Mouse (Mus musculus) gastrocnemius, adult 2 months (tissue): ENCODE results near the gene Gm28539. TPM values are rescaled to one million over a fixed set of nuclear protein-coding genes. Genes with fewer than 3 reads are reported as not detected.

Experiments
- DNase-seq: peaks from one replicate; pipeline ENCODE4 v3.0.0; 2022
- H3K27ac ChIP-seq: fragments of 200-600 bp; 2 replicates; pipeline ENCODE4 v1.8.1; 2022; ENCODE audit warnings: mild to moderate bottlenecking
- H3K4me3 ChIP-seq: fragments of 200-600 bp; 2 replicates; pipeline ENCODE4 v1.8.1; 2022; ENCODE audit warnings: mild to moderate bottlenecking, moderate library complexity
- CTCF ChIP-seq: fragments of 200-600 bp; IDR thresholded peaks from 2 replicates; pipeline ENCODE4 v1.8.1; 2022; ENCODE audit warnings: antibody characterized with exemption, mild to moderate bottlenecking, moderate library complexity
- intact Hi-C: fragments of 180-260 bp; cut with DNase I; formaldehyde crosslinking; loops from one replicate; pipeline ENCODE4 v1.15.1; 2025
- total RNA-seq, 2 experiments: library from RNA; stranded (reverse); gene quantifications; 2 replicates each; pipeline ENCODE4 v1.2.3; 2021

The Gm28539 gene
- total RNA-seq, 2 experiments from 2014 or later, result 0.38 to 1.1 TPM

DNA sequence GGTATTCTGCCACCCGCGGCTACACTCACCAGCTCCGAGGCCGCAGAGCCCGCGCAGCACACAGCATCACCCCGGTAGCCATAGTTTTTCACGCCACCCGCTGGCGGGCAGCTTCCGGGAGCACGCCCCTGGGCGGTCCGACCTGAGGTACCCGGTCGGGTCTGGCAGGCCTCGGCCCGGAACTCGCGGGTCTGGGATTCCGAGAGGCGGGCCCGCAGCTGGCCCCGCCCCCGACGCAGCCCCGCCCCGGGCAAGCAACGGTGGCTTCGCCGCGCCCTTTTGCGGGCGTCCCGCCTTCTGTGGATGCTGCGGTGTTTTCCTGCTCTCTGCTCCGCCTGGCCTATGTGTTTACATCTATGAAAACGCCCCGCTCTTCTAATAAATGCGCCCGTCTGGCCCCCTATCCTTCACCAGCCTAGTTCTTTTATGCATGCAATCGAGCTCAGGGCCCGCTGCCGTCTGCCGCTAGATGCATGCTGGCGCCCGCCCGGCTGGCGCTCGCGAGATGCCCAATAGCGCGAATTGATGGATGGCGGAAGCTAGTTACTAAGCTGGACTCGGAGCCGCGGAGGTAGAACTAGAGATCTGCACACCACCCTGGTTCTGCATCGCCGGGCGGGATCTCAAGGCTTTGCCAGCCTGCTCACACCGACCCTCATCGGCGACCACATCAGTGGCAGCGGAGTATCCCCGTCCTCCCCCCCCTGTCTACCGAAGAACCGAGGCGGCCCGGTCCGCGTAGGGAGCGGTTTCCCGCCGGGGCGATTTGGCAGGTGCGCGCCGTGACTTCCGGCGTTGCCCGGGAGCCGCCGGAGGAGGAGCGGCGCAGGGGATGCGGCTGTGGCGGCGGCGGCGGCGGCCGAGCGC is 40.3 kb downstream of the Gm28539 start, which contains the start of the genes Mrpl40 and Hira:
TSS of gene Mrpl40 (minus strand) at position 421 of the 867 bp plus-strand sequence.
TSS of gene Hira (plus strand) at position 596 of the 867 bp plus-strand sequence.
- intact Hi-C loops, result loop anchor here (5.0 kb wide), 1 partner anchor 64 kb away; the partner anchor contains the start of genes Cdc45 and Ufd1
- Histone ChIP-seq H3K4me3 (peak within 1 kb of the TSS; percentile 97), H3K27ac (peak within 1 kb of the TSS; percentile 97)
- DNase-seq, result peak; percentile 97
- TF ChIP-seq CTCF, result no peak

DNA sequence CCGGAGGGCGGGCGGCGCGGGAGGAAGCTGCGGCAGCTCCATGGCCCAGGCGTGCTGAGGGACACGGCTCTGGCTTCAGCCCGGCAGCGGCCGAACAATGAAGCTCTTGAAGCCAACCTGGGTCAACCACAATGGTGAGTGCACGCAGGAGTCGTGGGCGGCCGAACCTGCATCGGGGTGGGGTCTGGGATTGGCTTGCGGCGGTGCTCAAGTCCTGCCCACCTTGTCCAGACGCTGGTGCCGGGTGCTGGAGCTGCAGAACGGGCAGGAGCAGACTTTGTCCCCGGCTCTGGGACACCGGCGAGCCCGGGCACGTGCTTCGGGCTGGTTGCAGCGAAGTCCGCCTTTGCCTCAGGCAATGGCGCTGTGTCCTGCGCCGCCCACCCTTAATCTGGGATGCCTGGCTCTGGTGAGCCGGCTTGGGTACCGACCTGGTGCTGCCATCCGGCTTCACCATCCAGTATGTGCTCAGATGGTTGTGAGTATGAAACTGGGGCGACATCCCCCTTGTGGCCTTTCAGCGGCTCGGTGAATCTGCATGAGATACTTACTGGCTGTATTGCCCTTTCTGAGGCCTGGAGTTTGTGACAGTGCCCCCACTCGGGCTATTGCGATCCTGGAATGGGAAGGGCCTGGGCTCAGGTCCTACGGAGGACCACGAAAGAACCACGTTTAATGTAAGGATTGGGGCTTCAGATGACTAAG is 41.2 kb downstream of the Gm28539 start:
- intact Hi-C loops, result loop anchor here (5.0 kb wide), 1 partner anchor 65 kb away; the partner anchor contains the start of genes Cdc45 and Ufd1
- peak; percentile 54 for DNase-seq
- peak overlapping the region; percentile 97 for H3K27ac ChIP-seq
- H3K4me3 ChIP-seq, result peak overlapping the region; percentile 97
- peak; percentile 39 for TF ChIP-seq CTCF

DNA sequence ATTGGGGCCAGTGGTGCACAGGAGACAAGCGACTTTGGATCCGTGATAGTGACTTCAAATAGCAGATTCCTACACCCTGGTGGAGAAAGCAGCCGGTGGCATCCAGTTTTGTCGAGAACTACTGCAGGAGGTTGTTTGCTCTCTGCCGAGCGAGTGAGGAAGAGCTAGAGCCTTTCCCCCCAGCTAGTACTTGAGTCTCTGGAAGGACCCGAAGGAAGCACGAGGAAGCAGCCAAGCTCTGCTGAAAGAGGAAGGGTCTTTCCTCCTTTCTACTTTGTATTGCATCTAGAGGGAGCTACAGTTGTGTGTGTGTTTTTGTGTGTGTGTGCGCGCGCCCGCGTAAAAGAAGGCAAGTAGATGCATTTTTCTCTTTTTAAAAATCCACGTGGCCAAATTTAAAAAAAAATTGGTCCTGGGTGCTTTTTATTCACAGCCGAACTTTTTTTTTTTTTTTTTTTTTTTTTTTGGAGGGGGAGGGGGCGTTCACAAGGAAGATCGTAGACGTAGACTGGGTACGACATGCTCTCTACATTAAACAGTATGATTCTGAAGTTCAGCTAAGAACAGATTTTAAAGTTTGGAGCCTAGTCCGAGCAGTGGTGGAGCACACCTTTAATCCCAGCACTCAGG is 41.8 kb downstream of the Gm28539 start:
- Histone ChIP-seq H3K4me3 (peak overlapping the region; percentile 97), H3K27ac (peak overlapping the region; percentile 97)
- no peak; the same call in 1 of the 2 replicates for TF ChIP-seq CTCF
- intact Hi-C loops, result loop anchor here (5.0 kb wide), 1 partner anchor 66 kb away; the partner anchor contains the start of genes Cdc45 and Ufd1
- DNase-seq, result no peak

DNA sequence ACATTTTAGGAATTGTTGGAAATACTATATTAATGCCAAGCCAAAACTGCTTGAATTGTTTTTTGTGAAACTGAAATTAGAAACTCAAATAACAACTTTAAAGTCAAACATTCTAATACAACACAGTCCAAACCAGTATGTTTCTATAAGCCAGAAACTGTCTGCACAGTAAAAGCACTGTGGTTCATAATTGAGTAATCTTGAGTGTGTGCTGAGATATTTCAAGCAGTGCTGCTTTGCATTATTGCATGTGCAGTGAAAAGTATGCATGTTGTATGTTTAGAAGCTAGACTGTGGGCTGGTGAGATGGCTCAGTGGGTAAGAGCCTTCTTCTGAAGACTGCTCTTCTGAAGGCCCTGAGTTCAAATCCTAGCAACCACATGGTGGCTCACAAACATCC is 47.7 kb downstream of the Gm28539 start:
- Histone ChIP-seq H3K27ac (no peak overlapping the region), H3K4me3 (no peak overlapping the region)
- no peak for DNase-seq
- intact Hi-C loops, result no loop called here
- TF ChIP-seq CTCF, result no peak

DNA sequence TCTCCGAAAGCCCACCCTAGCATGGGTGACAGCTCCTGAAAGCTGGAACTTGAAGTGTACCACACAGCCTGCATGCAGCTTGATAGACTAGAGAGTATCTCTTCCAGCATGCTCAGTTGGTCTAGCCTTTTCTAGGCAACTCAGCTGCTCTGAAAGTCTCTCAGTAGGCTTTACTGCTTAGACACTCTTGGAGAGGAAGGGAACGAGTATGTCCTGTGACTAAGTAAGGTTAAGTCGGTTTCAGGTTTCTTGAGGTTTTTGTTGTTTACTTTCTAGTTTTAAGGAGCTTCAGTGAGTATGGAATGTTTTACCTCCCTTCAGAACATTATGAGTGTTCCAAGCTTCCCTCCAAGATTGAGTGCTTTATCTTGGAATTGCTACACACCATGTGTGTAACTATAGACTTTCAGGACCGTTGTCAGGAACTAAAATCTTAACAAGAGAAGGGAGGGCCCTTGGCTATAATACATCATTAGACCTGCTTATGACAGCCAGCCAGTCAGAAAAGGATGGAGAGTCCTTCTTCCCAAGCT is 57.5 kb downstream of the Gm28539 start:
- no peak overlapping the region for H3K27ac ChIP-seq
- intact Hi-C loops, result no loop called here
- DNase-seq, result no peak
- H3K4me3 ChIP-seq, result no peak overlapping the region
- TF ChIP-seq CTCF, result no peak

DNA sequence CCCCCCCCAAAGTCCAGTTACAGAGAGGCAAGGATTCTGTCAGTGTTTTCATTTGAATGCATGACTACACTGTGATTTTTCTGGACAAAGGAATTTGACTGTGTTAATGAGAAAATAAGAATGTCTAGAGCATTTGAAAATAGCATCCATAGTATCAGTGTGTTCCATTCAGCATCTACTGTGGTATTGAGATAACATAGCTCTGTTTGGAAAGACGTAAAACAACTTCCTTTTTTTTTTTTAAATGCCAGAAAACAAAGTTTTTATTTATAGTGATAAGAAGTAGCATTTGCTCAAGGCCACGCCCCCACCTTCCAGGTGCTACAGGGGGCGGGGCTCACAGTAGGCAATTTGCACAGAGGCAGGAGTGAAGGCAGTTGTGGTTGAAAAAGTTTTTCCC is 58.9 kb downstream of the Gm28539 start:
- no peak for TF ChIP-seq CTCF
- DNase-seq, result no peak

DNA sequence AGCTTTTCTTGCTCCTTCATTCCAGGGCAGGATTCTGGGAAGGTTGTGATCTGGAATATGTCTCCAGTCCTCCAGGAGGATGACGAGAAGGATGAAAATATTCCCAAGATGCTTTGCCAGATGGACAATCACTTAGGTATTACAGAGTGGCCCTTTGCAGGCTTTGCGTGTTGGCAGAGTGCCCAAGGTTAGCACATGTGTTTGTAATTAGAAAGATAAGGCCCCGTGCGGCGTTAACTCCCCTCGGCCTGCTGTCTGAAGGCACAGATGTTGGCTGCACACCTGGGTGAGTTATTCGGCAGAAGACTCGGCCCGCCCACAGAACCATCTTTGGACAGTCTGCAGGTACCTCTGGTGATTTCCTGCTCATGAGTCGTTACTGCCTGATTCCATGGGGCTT is 60.0 kb downstream of the Gm28539 start:
- no peak overlapping the region for H3K4me3 ChIP-seq
- intact Hi-C loops, result no loop called here
- TF ChIP-seq CTCF, result no peak
- H3K27ac ChIP-seq, result no peak overlapping the region
- DNase-seq, result peak; percentile 49

More for the DNA sequence above, 58.9 kb downstream of the Gm28539 start:
- H3K4me3 ChIP-seq, result no peak overlapping the region
- no peak overlapping the region for H3K27ac ChIP-seq
- intact Hi-C loops, result no loop called here

DNA sequence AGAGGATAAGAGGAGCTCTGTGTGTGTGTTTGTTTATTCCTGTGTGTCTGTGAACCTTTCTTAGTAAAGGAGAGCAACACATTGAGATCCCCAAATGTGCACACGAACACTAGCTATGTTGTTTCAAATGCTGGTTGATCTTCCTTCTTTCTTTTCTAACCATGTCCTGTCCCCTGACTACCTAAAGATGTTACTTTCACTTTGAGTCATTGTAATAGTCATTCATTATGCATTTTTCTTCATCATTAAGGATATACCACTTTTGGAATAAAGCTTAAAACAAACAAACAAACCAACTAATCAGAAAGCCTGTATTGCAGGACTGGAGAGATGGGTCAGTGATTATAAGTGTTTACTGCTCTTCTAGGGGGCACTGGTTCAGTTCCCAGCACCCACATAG is 69.3 kb downstream of the Gm28539 start:
- intact Hi-C loops, result no loop called here
- DNase-seq, result no peak
- Histone ChIP-seq H3K27ac (no peak overlapping the region), H3K4me3 (no peak overlapping the region)
- TF ChIP-seq CTCF, result no peak

DNA sequence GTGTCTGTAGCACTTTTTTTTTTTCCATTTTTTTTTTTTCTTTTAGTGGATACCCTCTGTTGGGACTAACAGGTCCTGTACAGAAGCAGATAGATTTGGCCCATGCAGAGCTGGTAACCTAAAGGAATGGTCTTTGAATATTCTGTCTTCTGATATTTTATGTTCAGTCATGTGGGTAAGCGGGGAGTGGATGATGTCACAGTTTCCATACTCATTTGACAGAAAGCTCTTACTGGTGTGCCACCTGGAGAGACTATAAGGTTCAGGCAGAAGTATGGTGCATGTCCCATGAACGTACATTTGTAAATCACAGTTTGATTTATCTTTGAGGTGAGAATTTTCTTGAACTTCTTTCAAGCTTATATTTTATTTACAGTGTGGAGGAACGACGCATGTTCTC is 79.7 kb downstream of the Gm28539 start:
- Histone ChIP-seq H3K27ac (no peak overlapping the region), H3K4me3 (no peak overlapping the region)
- intact Hi-C loops, result no loop called here
- TF ChIP-seq CTCF, result no peak
- no peak for DNase-seq

DNA sequence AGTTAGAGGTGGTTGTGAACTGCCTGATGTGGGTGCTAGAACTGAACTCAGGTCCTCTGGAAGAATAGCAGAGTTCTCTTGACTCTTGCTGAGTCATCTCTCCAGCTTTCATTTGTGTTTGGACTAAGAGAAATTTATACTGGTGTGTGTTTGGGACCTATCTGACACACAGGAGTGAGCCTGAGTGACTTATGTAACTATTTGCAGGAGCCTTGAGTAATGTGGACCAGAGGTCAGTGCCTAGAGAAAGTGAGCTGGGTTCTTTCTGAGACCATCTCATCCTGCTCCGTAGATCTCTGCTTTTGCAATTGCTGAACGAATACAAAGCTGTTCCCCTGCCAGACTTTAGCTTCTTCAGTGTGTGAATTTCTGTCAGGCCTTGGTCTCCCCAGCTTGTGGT is 85.4 kb downstream of the Gm28539 start:
- no peak overlapping the region for H3K4me3 ChIP-seq
- DNase-seq, result no peak
- TF ChIP-seq CTCF, result no peak
- no peak overlapping the region for H3K27ac ChIP-seq
- intact Hi-C loops, result no loop called here

DNA sequence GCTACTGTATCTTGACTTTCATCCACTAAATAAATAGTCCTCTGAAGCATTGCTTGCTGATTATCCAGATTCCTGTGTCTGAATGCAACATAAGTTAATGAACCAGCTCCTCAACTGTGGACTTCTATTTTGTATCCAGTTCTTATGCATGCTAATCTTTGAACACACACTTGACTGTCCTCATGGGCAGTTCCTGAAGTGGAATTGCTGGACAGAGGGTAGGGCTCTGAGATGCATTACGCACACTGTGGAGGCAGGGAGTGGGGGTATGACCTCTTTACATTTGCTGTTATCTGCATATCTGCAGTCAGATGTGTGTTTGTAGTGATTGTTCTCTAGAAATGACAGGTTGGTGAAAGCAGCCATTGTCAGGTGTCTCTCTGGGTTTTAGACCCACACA is 91.6 kb downstream of the Gm28539 start:
- H3K27ac ChIP-seq, result no peak overlapping the region
- H3K4me3 ChIP-seq, result no peak overlapping the region
- TF ChIP-seq CTCF, result no peak
- DNase-seq, result no peak
- intact Hi-C loops, result no loop called here

DNA sequence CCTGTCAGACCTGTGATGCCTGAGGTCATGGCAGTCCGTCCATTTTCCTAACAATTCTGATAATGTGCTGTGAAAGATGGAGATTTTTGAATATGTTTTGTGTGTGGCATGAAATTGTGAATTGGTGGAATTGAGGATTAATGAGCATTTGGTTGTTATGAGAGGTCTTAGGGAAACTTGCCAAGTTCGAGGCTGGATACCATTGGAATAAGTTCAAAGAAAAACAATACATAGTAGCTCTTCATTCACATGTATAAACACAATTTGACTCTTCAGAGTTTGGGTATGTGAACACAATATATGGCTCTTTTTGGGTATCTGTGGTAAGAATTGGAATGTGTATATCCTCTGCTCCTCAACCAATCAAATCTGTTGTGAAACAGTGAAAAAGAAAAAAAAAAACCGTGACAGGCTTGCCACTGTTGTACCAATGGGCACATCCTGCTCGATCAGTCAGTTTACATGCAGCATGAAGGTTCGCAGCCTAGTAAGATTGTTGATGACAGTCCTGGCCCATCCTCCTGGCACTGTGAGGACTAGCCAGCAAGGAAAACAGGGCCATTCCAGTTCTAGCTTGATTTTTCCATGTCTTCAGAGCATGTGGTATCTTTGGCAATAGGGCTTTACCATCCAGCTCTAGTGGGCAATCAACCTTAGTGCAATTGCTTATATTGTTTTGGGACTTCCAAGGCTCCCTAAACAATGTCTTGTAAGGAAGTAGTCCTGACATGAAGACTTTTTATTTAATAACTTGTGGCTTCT is 102.1 kb downstream of the Gm28539 start:
- no peak for TF ChIP-seq CTCF
- intact Hi-C loops, result no loop called here
- no peak overlapping the region for H3K27ac ChIP-seq
- H3K4me3 ChIP-seq, result no peak overlapping the region
- DNase-seq, result no peak
